Mouse (Mus musculus): Measurements from ENCODE around the gene Lrrc4c. TPM values are rescaled to one million over a fixed set of nuclear protein-coding genes. Genes with fewer than 3 reads are reported as not detected.
A peak's percentile ranks its signal among the peaks of the same experiment; 100 is the strongest.

Lrrc4c gene
- total RNA-seq, 2 experiments from 2014 or later: 69.3 to 75.9 TPM

DNA sequence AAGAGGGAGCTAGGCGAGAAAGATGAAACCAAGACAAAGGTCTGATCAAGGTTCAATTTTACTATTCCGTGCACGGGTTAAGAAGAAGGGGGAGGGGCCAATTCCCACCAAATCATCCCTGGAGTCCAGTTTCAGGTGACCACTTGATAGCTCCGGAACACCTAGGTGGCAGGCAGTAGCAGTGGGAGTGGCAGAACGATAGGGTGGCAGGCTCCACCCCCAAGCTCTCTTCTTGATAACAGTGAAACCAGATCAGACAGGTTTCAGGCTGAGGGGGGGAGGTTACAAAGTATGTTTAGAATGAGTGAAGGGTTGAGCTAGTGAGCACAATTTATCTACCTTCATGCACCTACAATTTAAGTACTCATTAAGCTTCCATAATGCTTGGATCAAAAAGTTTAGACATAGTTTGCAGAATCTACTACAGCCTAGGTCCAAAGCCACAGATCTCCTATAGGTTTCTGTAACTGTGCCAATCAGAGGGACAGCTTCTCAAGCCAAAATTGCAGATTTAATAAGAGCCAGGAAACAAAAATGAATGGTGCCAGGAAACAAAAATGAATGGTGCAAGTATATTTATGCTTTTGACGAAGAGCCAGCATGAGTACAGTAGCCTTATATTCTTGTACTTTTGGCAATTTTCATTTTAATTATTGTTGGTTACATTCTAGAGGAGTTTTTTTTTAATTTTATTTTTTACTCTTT, 478.9 kb downstream of the Lrrc4c start:
- DNase-seq (ENCODE audit: low spot score in 2 of 2): no peak

DNA sequence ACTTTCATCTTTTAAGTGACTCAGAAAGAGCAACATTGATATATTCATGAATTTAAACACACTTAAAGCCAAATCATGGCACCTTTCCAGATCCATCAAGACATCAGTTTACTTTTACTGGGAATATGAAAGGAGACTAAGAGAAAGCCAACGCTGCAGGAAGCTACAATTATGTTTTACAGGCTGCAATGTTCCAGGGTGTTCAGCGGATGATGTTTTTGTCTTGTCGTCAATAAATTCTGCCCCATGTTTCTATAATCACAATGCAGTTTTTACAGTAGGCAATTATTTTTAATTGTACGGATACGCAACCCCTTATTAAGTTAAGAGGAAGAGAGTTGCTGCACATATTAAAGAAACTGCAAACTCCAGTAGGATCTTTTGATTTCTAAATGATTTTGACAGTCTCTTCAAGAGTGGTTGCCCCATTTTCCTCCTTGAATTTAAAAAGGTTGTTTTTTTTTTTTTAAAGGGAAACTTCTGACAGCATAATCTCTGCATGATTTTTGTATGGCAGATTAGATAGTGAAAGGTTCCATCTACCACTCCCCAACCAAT, 532.9 kb downstream of the Lrrc4c start:
- no peak for DNase-seq (ENCODE audit: low spot score in 2 of 2)

DNA sequence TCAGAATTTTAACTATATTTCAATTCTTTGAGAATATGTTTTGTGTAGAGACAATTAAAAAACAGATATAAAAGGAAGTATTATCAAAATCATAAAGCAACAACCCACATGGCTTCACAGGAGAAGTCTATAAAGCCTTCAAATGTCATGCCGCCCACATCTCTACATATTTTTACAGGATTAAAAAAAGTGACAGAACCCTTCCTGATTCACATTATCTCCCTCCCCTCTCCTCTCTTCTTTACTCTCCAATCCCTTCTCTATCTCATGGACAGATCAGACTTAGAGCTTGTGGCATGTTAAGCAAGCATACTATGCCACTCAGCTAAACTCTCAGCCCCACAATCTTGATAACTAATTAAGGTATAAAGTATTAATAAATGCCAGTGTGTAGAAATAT, 535.8 kb downstream of the Lrrc4c start:
- DNase-seq (ENCODE audit: low spot score in 2 of 2): no peak

DNA sequence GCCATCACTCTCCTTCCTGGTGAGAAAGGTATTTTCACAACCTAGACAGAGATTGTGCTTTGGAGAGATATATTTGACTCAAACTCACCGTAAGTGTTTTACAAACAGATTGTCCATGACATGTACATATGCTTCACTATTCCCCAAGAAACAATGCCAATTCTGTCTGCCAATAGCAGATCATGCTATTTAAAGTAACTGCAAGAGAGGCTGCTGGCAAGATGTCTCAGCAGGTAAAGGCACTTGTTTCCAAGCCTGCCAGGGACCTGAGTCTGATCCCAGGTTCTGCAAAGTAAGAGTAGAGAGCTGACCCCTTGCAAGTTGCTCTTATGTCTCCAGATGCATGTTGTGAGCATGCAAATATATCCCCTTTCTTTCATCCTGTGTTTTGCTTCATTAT, 558.1 kb downstream of the Lrrc4c start:
- no peak for DNase-seq (ENCODE audit: low spot score in 2 of 2)

DNA sequence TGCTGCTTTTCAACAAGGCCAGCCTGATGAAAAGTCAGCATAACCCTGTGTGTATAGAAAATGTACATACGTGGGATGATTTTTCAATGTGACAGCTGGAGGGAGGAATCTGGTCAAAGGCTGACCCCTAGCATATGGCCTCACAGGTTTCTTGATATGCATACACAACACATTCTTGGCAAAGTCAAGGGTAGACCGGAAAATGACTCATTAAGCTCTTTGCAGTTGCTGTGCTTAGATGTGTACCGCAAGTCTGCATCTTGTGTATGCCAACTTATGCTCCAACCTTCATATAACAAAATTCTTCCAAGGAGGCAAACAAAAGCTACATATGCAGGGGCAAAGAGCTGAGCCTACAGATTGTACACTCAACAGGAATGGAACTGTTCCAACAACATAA, 631.6 kb downstream of the Lrrc4c start:
- DNase-seq (ENCODE audit: low spot score in 2 of 2): no peak

DNA sequence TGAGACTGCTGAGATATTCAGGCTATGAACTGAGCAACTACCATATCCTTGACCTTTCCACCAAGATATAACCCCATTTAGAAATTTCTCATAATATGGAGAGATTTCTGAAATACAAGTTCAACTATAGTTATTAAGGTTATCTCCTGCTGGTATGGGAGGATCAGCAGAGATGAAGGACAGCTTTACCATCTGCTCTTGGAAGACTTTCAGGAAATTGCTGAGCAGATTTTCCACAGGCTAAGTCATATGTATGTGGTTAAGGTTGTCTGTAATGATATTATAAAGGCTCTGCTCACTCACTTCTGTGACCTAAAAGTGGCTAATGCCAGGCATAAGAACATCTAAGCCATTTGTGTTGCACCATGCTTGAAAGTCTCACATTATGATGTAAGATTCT, 681.6 kb downstream of the Lrrc4c start:
- DNase-seq (ENCODE audit: low spot score in 2 of 2): no peak

DNA sequence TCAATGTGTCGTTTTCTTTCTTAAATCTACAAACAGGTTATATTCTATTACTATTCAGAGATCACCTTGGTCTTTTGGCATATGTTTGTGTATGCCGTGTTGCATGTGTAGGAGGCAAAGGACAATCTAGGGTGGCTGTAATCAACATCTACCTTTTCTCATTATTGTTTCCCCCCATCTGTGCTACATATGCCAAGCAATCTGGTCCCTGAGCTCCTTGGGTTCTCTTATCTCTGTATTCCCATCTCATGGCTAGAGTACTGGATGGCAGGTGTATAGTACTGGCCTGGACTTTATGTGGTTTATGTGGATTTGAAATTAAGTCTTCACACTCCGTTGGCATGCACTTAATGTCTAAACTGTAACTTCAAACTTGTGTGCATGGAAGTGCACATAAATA, 700.4 kb downstream of the Lrrc4c start:
- no peak for DNase-seq (ENCODE audit: low spot score in 2 of 2)

DNA sequence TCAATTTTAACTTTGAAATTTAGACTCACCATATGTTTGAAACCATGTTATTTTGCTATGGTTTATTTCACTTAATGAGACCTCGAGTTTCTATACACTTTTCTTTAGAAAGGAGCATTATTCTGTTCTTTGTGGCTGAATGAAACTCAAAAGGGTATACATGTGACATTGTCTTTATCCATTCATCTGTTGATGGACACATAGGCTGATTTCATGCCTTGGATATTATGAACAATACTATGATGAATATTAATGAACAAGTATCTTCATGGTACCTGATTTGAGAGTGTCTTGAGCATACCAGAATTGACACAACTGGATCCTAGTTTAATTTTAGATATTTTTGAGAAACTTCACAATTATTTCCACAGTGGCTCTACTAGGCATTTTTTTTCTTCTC, 709.0 kb downstream of the Lrrc4c start:
- DNase-seq (ENCODE audit: low spot score in 2 of 2): no peak

DNA sequence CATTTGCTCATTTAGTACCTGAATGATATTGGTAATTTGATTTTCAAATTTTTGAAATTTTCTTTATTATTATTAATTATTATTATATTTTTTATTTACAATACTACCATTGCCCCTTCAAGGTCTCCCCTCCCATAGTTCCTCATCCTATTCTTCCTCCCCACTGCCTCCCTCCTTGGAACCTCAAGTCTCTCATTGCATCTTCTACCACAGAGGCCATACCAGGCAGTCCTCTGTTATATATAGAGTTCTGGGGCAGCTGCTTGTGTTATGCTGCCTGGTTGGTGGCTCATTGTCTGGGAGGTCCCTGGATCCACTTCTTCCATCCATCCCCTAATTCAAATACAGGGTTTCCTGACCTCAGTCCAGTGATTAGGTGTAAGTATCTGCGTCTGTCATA, 709.6 kb downstream of the Lrrc4c start:
- DNase-seq (ENCODE audit: low spot score in 2 of 2): no peak

DNA sequence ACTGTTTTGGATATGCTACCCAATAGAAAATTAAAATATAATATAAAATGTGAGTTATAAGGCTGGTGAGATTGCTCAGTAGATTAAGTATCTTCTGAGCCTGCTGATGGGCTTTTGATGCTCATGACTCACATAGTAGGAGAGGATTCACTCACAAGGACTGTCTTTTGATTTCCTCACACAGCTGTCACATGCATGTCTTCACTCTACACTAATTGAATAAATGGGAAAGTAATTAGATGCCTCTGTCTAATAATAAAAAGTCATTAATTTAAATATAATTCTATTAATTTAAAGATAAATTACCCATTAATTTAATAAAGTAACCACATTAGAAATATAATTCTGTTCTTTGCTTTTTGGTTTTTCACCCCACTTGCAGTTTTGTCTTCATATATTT, 718.4 kb downstream of the Lrrc4c start:
- DNase-seq (ENCODE audit: low spot score in 2 of 2): no peak

DNA sequence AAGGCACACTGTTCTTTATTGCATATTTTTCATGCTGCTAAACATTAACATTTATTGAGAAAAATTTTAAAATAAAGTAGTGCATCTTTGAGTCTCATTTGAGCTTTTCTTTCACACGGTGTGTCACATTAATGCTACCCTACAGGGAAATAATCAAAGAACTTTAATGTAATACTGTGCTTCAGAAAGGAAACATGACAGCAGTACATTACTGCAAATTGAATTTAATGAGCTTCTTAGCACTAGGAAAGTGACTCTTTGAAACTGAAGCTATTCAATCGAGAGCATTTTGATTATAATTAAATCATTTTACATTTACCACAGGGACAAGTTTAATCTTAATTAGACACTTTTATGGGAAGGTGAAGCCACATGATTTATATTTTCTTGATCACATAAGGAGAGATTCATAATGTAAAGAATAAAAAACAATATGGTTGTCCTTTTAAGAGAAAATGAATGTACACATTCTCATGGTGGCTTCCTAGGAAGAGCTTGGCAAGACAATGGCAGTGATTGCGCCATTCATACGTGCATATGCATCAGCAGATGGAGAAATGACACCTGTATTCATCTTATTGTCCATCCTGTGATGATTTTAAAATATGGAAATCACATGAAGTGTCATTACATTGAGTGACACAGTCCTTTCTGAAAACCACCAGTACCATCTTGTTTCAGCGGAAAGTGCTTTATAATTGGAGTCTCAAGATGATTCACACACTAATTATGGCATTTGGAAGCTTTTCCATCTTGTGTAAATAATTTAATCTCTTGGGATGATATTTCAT, 719.2 kb downstream of the Lrrc4c start:
- DNase-seq (ENCODE audit: low spot score in 2 of 2): no peak

DNA sequence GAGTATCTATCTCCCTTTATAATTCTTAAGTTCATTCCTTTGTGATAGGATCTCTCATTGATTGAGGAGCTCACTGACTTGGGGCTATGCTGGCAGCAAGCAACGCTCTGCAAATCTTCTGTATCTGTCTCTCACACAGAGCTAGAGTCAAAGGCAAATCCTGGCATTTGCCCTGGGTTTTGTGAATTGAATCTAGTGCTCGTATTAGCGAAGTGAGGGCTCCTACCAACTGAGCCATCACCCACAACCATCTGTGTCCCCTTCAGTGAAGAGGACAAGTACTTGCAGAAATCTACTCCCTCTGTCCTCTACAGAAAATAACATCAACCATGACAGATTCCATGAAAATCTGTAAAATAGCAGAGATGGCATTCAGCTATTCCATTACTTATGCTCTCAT, 726.0 kb downstream of the Lrrc4c start:
- DNase-seq (ENCODE audit: low spot score in 2 of 2): no peak

DNA sequence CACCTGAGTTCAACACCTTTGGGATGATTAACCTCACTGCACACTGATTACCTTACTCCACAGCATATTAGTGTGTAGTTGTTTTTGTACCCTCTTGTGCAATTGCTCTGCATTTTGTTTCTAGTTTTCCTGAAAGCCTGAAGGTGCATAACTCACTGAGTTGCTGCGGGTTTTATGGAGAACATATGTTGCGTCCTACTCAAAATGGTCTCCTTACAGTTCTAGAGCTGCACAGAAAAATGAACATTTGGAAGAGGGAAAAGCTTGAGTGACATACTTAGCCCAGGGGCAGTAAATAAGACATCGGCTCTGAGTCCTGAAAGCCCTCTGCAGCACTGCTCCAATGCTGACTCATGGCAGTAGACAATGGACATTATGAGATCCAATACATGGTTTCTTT, 727.7 kb downstream of the Lrrc4c start:
- no peak for DNase-seq (ENCODE audit: low spot score in 2 of 2)

DNA sequence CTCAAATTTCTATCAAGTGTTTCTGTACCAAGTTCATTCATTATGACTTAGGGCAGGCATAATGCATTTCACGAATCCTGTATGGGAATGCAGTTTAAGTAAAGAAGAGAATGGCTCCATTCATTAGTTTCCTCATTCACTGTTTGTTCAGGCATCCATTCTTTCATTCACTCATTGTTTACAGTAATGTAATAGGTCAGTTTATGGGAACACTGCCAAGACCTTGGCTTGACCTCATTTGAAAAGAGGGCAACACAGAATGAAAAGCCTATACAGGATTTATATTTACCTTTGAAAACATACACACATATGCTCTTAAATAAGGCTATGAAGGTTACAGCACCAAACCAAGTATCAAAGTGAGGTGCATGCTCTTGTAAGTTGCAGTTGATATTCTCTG, 762.2 kb downstream of the Lrrc4c start:
- no peak for DNase-seq (ENCODE audit: low spot score in 2 of 2)

DNA sequence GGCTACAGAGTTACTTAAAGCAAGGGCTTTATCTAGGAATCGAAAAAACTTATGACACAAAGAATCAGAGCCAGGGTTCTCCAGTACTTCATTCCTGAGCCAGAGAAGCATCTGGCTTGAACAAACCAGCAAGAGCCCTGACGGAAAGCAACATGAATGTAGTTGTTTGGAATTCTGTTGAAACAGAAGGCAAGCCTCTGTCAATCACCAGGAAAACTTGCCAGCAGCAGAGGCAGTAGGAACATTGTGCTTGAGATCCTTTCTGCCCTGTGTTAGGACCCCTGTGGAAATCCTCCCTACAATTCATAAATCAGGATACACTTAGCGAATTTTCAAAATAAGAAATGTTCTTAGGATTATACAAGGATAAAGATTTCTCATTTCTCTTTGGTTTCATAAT, 780.0 kb downstream of the Lrrc4c start:
- DNase-seq (ENCODE audit: low spot score in 2 of 2): peak; percentile 6 to 17

DNA sequence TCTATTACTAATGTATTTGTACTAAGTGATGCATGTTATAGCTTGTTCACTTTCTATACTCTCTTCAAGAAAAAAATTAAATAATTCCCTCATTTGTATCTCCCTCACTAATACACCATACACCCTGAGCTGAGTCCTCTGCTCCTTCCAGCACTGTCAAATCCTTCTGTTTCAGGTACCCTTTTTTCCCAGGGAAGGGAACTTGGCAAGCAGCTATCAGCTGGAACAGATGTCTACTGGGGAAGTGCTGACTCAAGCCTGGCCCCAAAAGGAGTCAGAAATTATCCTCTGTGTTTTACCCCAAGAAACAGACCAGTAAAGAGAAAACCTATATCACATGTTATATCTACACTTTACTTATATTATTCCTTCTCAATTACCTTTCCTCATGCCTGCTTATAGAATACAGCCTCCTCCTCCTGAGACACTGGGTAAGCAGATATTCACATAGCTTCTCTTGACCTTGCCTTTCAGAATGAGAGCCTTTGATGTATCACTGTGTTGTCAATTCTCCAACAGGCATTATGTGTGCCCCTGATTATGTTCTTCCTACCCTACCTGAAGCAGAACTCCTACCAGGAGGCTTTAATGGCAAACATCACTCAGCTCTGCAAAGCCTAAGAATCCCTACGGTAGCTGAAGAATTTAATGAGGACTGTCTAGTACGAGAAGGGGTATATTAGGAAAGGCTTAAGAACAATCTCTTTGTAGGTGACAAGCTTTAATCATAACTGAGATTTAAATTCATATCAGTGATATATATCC, 785.6 kb downstream of the Lrrc4c start:
- no peak for DNase-seq (ENCODE audit: low spot score in 2 of 2)

DNA sequence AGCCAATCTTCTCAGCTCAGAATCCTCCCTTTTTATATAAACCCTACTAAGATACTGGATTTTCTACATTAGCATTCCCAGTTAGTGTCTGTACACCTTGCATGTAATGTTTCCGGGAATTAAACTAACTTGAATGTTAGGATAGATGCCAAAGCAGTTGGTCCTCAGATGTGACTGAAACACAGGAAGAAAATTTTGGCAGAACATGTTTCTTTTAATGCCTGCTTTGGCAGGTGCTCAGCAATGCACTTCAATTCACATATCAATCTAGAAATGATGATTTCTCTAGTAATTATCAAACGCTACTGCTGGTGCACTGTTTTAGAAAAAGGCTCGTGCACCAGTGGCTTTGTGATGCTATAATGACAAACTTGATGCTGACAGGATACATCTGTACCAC, 806.3 kb downstream of the Lrrc4c start:
- no peak for DNase-seq (ENCODE audit: low spot score in 2 of 2)

DNA sequence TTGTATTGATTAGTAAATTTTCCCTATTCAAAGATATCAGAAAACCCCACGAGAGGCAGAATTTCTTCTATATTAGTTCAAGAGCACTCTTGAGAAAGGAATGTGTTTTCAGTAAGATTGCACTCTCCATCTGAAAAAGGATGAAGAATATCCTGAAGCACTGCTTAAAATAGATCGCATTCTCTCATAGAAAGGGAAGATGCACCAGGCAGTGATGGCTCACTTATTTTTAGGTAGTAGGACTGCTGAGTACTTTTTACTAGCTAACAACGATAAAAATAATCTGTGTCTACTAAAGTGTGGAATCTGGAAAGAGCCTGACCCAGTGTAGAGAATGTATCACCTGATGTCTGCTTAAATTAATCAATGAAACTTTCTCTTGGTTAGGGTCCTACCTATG, 820.5 kb downstream of the Lrrc4c start:
- DNase-seq (ENCODE audit: low spot score in 2 of 2): no peak

DNA sequence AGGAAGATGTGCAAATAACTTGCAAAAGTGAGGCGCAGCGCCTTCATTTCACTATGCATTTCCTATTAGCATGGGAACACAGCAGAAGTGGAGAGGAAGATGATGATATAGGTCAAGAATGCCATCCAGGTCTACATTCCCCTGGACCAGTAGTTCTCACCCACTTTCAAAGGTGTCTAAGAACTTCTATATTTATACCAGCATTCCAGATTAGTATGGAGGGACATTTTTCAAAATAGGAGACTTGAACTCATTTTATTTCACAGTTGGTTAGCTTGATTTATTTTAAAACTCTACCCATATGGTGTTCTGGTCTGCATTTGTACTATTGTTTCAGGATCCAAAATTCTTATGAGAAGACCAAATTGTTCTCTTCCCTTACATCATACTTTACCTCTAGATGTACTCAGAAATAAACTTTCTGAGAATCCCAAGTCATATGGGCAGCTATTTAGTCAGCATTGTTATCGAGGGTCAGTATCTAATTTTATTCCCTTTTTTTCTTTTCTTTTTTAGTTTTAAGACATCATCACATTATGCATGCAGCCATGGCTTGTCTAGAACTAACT, 833.7 kb downstream of the Lrrc4c start:
- DNase-seq (ENCODE audit: low spot score in 2 of 2): no peak

DNA sequence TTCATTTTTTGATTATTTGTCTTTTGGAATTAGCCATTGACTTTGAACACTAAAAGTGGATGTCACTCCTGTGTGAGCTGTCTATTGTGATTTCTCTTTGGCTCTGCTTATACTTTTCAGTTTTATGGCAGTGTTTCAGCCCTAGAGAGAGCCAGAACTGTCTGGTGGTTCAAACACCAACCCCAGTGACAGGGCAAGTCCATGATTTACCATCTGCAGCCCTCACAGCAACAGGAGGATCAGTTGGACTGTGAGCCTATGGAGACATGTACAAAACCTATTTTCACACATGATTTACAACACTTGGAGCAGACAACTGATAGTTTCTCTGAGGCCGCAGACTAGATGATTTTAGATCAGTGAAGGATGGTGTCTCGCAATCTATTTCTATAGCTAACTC, 847.8 kb downstream of the Lrrc4c start:
- DNase-seq (ENCODE audit: low spot score in 2 of 2): no peak

DNA sequence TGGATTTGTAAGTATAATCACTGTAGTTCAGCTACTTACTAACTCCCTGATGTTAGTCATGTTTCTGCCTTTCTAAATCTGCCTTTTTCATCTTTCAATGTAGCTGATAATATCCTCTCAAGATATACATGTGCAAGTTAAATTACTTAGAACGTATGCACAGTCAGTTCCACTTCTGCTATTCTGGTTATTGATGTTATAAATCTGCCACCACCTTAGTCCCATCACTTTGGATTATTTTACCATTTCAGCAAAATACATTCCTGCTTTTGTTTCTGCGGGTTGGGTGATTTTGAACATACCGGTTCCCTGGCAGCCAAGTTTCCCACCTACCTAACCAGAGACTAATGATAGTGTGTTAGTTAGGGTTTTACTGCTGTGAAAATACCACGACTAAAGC, 860.4 kb downstream of the Lrrc4c start:
- DNase-seq (ENCODE audit: low spot score in 2 of 2): no peak
